Mouse (Mus musculus): ENCODE results near the gene Emc9. TPM values are rescaled to one million over a fixed set of nuclear protein-coding genes. Genes with fewer than 3 reads are reported as not detected.

The Emc9 gene
- total RNA-seq (2014; fragmentation: Nextera tagmentation) (0.85 TPM in 1 of 2 replicates, not detected in the other), total RNA-seq (2017) (2.1 and 5.1 TPM in 2 replicates)

DNA sequence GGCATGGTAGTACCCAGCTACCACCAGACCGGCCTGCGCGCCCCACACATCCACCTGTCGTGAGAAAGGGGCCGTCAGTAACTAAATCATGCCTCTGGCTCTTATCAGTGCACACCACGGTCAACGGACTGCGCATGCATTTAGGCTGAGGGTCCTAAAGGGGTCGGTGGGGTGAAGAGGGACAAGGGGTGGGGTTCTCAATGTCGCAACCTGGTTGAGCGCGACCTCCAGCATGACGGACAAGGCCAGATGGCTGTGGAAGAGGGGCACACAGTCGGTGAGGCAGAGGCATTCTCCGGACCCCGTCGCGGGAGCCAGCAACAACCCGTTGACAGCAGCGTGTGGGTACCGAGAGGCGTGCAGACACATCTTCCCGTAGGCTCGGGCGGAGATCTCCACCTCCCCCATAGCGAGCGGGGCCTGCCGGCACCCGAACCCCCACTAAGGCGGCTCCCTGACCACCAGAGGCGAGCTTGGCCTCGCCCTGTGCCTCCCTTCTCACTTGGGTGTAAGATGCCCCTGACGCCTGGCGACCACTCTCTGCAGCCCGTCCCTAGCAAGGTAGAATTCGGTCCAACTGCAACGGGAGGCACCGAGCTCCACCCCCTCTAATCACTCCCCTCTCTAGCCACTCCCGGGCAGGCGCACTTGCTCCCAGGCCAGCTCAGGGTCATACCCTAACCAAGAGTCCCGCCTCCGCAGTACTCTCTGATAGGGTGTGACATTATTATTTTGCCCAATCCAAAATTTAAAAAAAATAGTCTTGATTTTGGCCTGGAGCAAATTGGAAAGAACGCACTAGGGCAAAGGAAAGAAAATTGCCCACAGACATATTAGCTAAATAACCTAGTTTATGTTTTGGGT is at the start of gene Emc9:
TSS of gene Emc9 (minus strand) at position 601 of the 864 bp plus-strand sequence.
- peak; percentile 82 for ATAC-seq (replicated peaks; ENCODE audit: poor library complexity, severe bottlenecking)

- ATAC-seq (replicated peaks; ENCODE audit: poor library complexity, severe bottlenecking): peak; percentile 68
These were observed 44.2 kb upstream of the Emc9 start for GRCm38 (mm10) chr14:55629312-55629711.

DNA sequence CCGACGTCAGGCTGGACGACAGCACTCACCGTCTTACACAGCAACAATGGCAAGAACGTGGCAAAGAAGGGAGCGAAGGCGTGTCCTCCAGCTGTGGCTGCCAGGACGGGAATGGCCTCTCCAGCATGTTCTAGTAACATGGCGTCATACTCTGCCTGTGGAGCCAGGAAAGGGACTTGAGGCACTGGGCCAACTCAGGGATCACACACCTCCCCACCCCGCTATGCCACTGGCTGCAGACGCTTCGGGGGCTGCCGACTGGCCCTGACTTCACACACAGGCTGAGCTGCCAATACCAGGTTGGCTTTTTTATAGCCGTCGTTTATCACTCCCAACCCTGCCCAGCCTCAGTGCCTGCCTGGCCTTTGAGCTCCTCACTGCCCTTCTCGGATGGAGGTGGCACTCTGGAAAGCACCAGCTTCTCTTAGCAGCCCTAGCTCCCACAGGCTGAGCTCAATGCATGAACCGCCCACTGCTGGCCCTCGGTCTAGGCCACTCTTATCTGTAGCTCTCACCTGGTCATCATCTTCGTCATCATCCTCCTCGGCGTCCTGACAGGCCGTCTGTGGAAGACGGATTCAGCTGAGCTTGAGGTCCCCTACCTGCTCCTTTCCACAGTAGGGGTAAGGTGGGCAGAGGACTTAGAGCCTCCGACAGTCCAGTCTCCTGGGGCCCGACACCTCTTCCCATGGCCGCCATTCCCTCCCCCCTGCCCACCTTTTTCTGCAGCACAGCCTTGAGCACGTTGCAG is 43.1 kb upstream of the Emc9 start:
- no peak for ATAC-seq (replicated peaks; ENCODE audit: poor library complexity, severe bottlenecking)

DNA sequence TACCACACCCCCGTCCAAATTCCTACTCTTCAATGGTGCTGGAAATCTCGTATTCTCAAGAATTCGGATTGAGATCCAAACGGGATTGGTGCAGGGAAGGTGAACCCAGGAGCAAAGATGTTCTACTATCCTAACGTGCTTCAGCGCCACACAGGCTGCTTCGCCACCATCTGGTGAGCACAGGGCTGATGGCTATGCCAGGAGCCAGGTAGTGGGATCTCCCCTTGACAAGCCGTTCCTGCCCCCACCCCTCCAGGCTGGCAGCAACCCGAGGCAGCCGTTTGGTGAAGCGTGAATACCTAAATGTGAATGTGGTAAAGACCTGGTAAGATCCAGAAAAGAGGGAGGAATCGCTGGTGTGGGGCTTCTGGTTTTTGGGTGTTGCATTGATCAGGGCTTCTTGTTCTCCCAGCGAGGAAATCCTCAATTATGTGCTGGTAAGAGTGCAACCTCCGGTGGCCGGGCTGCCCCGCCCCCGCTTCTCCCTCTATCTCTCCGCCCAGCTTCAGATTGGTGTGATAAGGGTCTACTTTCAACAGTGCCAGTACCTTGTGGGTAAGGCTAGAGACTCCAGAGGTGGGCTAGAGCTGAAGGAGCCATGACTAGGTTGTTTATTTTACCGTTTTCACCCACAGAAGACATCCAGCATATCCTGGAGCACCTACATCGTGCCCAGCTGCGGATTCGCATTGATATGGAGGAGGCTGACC is 33.5 kb upstream of the Emc9 start:
- ATAC-seq (replicated peaks; ENCODE audit: poor library complexity, severe bottlenecking): peak; percentile 33

DNA sequence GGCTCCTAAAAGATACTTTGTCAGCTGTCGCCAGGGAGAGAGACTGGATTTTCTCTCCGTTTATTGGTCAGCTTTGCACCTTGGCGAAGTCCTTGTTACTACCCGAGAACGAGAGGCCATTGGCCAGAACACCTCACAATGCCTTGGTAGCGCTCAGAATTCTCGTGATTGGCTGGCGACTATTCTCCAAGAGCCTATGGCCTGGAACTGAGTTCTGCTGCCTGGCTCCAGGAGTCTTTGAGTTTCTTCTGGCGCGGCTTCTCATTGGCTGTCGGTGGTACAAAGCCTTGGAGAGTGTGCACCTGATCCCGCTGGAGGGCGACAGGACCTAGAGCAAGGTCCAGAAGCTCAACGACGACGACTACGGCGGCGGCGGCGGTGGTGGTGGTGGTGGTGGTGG is 32.7 kb upstream of the Emc9 start, which contains the start of gene Rec8:
TSS of gene Rec8 (plus strand) at position 216 of the 400 bp plus-strand sequence.
- ATAC-seq (replicated peaks; ENCODE audit: poor library complexity, severe bottlenecking): peak; percentile 75

GRCm38 (mm10) chr14:55616844-55617243 is 31.7 kb upstream of the Emc9 start:
- ATAC-seq (replicated peaks; ENCODE audit: poor library complexity, severe bottlenecking): no peak

DNA sequence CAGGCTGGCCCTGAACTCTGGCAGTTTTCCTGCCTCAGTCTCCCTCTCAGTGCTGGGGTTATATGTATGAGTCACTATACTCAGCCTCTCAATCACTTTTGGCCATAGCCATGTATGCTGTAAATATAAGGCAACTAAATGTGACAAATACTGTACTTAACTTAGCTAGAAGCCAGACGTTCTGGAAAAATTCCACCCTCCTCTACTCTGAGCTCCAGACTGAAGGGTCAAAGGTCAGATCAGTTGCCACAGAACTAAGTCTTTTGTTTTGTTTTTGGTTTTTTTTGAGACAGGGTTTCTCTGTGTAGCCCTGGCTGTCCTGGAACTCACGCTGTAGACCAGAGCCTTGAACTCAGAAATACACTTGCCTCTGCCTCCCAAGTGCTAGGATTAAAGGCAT is 30.8 kb upstream of the Emc9 start:
- ATAC-seq (replicated peaks; ENCODE audit: poor library complexity, severe bottlenecking): no peak

GRCm38 (mm10) chr14:55614565-55615178 is 29.6 kb upstream of the Emc9 start:
- no peak for ATAC-seq (replicated peaks; ENCODE audit: poor library complexity, severe bottlenecking)

- no peak for ATAC-seq (replicated peaks; ENCODE audit: poor library complexity, severe bottlenecking)
These were observed 28.2 kb upstream of the Emc9 start for GRCm38 (mm10) chr14:55613346-55613745.

DNA sequence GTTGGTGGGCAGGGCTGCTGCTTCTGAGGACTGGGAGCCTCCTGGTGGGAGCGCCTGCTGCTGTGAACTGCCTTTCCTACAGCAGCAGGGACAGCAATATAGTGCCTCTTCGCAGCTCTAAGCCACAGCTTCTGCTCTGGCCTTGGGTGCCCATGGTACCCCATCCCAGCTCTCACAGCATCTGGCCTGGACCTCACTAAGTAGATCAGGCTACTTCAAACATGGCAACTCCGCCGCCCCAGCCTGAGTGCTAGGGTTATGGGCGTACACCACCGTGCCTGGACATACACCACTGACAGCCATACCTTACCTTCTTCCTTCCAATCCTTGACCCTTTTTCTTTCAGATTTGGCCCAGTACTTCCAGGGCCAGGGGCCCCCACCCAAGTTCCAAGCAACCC is 23.2 kb upstream of the Emc9 start:
- no peak for ATAC-seq (replicated peaks; ENCODE audit: poor library complexity, severe bottlenecking)

DNA sequence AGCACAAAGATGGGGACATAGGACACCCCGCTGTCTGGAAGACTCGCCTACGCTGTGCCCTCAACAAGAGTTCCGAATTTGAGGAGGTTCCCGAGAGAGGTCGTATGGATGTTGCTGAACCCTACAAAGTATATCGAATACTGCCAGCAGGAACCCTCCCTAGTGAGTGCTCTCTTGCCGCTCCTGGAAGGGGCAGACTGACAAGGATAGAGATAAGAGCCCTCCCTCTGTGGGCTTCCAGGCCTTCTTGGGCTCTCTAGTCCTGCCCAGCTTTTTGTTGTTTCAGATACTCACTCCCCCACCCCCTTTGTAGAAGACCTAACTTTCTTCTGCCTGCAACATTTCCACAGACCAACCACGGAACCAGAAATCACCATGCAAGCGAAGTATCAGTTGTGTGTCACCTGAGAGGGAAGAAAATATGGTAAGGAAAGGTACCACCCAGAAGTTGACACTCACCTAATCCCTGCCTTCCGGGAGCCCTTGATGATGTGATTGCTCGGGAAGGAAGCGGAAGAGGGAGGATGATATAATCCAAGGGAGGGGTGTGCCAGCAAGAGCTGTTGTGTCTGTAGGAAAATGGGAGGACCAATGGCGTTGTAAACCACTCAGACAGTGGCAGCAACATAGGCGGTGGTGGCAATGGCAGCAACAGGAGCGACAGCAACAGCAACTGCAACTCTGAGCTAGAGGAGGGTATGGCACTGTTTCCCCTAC is 20.8 kb upstream of the Emc9 start:
- no peak for ATAC-seq (replicated peaks; ENCODE audit: poor library complexity, severe bottlenecking)

DNA sequence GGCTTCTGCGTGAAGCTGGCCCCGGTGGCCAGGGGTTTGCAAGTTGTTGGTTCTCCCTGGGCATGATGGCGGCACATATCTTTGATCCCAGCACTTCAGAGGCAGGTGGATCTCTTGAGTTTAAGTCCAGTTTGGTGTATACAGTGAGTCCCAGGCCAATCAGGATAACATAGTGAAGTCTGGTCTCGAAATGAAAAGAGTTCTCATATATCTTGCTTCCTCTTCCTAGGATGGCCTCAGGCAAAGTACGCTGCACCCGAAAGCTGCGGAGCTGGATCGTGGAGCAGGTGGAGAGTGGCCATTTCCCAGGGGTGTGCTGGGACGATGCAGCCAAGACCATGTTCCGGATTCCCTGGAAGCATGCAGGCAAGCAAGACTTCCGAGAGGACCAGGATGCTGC is 19.7 kb upstream of the Emc9 start:
- ATAC-seq (replicated peaks; ENCODE audit: poor library complexity, severe bottlenecking): 0 out of 2 replicates have a peak, but pooled peaks have one; percentile 7

DNA sequence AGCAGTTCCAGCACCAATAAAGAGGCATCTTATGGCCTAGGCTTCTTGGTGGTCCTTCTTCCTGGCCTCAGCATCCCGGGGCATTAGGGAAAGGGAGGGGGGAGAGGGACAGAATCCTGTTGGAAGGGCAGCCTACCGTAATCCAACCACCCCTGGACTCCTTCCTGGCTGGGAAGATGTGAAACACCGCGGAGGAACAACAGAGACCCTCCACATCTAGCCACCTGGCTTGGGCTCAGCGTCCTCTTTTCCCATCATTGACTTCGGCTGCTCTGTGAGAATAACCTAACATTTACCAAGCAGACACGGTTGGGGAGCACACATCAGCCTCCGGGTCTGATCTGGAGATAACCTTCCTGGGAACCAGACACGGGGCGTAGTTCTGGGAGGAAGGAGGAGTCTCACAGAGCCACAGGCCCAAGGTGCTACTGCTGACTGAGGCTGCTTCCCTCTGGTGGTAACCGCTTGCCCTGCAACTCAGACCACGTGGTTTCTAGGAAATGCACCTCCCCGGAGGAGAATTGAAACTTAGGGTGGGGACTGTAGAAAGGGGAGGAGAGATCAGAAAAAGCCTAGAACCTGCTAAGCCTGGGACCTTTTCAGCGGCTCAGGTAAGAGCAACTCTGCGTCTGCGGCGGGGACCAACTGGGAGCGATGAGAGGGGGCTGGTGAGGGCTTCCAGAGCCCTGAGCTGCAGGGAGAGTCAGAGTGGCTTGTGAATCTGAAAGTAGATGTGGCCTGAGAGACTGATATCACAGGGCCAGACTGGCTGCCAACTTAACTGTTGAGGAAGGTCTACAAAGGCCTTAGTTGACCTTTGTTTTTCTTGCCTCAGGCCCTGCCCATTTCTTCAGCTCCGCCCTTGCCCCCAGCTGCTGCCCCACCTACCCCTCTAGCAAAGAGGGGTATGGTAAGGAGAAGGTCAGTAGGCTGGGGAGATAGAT is 18.8 kb upstream of the Emc9 start:
- ATAC-seq (replicated peaks; ENCODE audit: poor library complexity, severe bottlenecking): peak; percentile 93

GRCm38 (mm10) chr14:55603271-55603632 is 18.1 kb upstream of the Emc9 start, which contains the start of gene Irf9:
Irf9 (plus strand) TSS chr14:55603571.
- ATAC-seq (replicated peaks; ENCODE audit: poor library complexity, severe bottlenecking): no peak

DNA sequence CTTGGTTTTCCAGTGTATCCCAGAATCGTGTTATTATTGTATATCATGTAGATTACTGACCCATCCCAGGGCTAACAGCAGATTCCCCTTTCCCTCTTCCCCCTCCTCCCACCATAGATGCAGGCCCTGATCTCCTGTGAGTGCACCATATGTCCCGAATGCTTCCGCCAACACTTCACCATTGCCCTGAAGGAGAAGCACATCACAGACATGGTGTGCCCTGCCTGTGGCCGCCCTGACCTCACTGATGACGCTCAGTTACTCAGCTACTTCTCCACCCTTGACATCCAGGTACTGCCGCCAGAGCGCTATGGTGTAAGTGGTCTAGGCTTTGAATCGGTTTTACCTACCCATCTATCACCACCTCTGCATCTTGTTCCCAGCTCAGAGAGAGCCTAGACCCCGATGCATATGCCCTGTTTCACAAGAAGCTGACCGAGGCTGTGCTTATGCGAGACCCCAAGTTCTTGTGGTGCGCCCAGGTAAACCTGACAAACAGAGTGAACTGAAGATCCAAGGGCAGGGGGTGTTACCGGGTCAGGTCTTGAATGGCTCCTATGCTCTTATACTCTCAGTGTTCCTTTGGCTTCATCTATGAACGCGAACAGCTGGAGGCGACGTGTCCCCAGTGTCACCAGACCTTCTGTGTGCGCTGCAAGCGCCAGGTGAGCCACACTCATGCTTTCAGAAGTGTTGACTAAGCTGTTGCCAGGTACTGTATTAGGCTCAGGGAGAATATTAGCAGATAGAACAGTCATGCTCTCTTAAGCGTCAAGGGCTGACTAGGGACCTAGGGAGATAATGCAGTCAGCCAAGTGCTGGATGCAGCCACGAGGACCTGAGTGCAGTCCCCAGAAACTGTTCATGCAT is 13.7 kb upstream of the Emc9 start:
- ATAC-seq (replicated peaks; ENCODE audit: poor library complexity, severe bottlenecking): no peak

GRCm38 (mm10) chr14:55596036-55596690 is 11.1 kb upstream of the Emc9 start:
- ATAC-seq (replicated peaks; ENCODE audit: poor library complexity, severe bottlenecking): no peak

DNA sequence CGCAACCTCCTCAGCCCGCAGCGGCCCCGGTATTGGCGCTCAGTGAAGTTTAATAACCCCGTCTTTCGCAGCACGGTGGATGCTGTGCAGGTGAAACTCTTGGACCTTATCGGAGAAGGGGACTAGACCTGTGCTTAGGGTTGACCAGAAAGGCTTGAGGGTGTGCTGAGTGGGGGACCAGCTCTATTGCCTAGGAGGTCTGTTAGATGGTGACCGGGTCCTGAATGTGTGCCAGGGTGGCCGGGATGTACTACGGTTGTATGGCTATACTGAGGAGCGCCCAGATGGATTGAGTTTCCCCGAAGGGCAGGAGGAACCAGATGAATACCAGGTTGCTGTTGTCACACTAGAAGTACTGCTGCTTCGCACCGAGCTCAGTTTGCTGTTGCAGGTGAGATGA is 7.1 kb upstream of the Emc9 start:
- no peak for ATAC-seq (replicated peaks; ENCODE audit: poor library complexity, severe bottlenecking)
